Mouse (Mus musculus) yolk sac, embryonic 10.5 days (tissue): Measurements from ENCODE around the gene Clec4g.

Source experiments
- DNase-seq: peaks from one replicate; pipeline ENCODE4 v3.0.0-alpha.2; 2017; ENCODE audit warnings: low spot score

Clec4g gene

GRCm38 (mm10) chr8:3679236-3679635, 41.2 kb downstream of the Clec4g start:
- no peak for DNase-seq

GRCm38 (mm10) chr8:3678831-3679230, 41.6 kb downstream of the Clec4g start:
- no peak for DNase-seq

GRCm38 (mm10) chr8:3676993-3677579, 43.4 kb downstream of the Clec4g start:
- peak; percentile 47 for DNase-seq

GRCm38 (mm10) chr8:3676131-3676992, 44.1 kb downstream of the Clec4g start, which contains the start of gene Trappc5:
TSS of gene Trappc5 (plus strand) at chr8:3676299.
- peak; percentile 90 for DNase-seq

DNA sequence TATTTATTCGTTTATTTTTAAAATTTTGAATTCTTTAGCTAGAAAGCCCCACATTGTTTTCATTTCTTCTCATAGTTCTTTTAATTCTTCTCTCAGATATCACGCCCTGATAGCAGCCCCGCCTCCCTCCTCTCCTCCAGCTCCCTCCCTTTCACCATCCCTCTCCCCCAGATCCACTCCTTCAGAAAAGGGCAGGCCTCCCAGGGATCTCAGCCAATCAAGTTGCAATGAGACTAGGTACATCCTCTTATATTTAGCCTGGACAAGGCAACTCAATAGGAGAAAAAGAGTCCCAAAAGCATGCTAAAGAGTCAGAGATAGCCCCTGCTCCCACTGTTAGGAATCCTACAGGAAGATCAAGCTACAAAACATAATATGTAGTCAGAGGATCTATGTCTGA, 45.8 kb downstream of the Clec4g start:
- DNase-seq, result no peak

GRCm38 (mm10) chr8:3671980-3672491, 48.4 kb downstream of the Clec4g start, which contains the start of gene Fcor:
TSS of gene Fcor (minus strand) at chr8:3672362.
- peak; percentile 84 for DNase-seq

DNA sequence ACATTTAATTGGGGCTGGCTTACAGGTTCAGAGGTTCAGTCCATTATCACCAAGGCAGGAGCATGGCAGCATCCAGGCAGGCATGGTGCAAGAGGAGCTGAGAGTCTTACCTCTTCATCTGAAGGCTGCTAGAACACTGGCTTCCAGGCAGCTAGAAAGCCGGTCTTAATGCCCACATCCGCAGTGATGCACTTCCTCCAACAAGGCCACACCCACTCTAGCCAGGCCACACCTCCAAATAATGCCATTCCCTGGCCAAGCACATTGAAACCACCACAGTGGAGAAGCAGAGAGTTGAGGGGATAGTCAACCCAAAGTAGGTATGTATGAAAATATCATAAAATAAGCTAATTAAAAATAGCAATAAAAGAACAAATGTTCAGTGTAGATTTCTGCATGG, 50.1 kb downstream of the Clec4g start:
- DNase-seq, result no peak

- DNase-seq, result no peak
Observed at GRCm38 (mm10) chr8:3665507-3665906, 54.9 kb downstream of the Clec4g start, which contains the start of gene Mcemp1. TSS of gene Mcemp1 (plus strand) at chr8:3665754.

- DNase-seq, result no peak
Observed at GRCm38 (mm10) chr8:3664405-3664804, 56.0 kb downstream of the Clec4g start.

- no peak for DNase-seq
Observed at GRCm38 (mm10) chr8:3660889-3661288, 59.6 kb downstream of the Clec4g start.
